Mouse (Mus musculus) ES-Bruce4 (cell line): Measurements from ENCODE around the gene Lsm2. TPM values are rescaled to one million over a fixed set of nuclear protein-coding genes. Genes with fewer than 3 reads are reported as not detected.
"Not testable (repeated sequence)": the region's sequence is repeated elsewhere in the genome, so short reads cannot be mapped to it uniquely, and the experiment has no call there.

Source experiments
- H3K27ac ChIP-seq: 2 replicates; pipeline ENCODE4 v1.5.1; 2012; ENCODE audit warnings: low read length, inconsistent platforms; ENCODE audit not compliant: insufficient read depth
- H3K27me3 ChIP-seq: 2 replicates; pipeline ENCODE4 v1.6.1; 2012; ENCODE audit warnings: mild to moderate bottlenecking, low read length, inconsistent platforms; ENCODE audit not compliant: control insufficient read depth, poor library complexity, insufficient read depth, severe bottlenecking
- H3K36me3 ChIP-seq: 2 replicates; pipeline ENCODE4 v1.6.1; 2012; ENCODE audit warnings: inconsistent platforms, mild to moderate bottlenecking, low read length, moderate library complexity; ENCODE audit not compliant: control insufficient read depth, poor library complexity, insufficient read depth, severe bottlenecking
- H3K4me1 ChIP-seq: one replicate; pipeline ENCODE4 v1.8.1; 2011; ENCODE audit warnings: low read length; ENCODE audit not compliant: control insufficient read depth, insufficient read depth
- H3K4me3 ChIP-seq: 2 replicates; pipeline ENCODE4 v1.5.1; 2011; ENCODE audit warnings: low read depth, mild to moderate bottlenecking, low read length
- H3K9ac ChIP-seq: 2 replicates; pipeline ENCODE4 v1.6.1; 2012; ENCODE audit warnings: low read depth, mild to moderate bottlenecking, inconsistent platforms; ENCODE audit not compliant: poor library complexity, severe bottlenecking
- H3K9me3 ChIP-seq: replicated peaks from 2 replicates; pipeline ENCODE4 v1.6.1; 2012; ENCODE audit warnings: mild to moderate bottlenecking, low read length, inconsistent platforms; ENCODE audit not compliant: control insufficient read depth, poor library complexity, insufficient read depth, severe bottlenecking
- CTCF ChIP-seq: IDR thresholded peaks from one replicate; pipeline ENCODE4 v1.8.1; 2011; ENCODE audit warnings: low read depth, low read length
- EP300 ChIP-seq: IDR thresholded peaks from 2 replicates; pipeline ENCODE4 v1.6.1; 2011; ENCODE audit warnings: low read depth, low read length; ENCODE audit not compliant: insufficient read depth
- POLR2A ChIP-seq: IDR thresholded peaks from one replicate; pipeline ENCODE4 v1.8.1; 2011; ENCODE audit warnings: low read length; ENCODE audit not compliant: insufficient read depth
- polyA plus RNA-seq: library from polyadenylated mRNA; stranded (reverse); fragments of >200 nt; gene quantifications from 2 replicates; pipeline ENCODE4 v1.2.4, GENCODE M21; 2011; ENCODE audit warnings: low read depth; ENCODE audit not compliant: missing spikeins, insufficient read depth, insufficient read length

Lsm2 gene
- polyA plus RNA-seq, 1 experiment = 166 TPM

DNA sequence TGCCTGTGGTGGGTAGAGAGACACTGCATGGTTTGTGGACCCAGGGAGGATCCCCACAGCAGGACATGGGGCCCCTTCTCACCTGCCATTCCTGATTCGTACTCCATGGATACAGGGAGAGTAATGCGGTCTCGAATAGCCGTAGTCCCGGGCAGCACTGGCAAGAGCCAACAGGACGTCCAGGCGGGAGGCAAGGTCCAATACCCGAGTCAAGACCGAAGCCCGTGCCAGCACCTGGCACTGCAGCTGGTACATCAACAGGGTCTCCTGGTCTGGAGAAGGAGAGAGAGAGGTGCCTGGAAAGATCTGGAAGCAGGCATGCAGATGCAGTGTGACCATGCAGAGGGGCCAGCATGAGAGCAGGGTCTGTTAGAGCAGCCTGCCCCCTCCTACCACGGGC lies 49.6 kb downstream of the Lsm2 start:
- H3K4me3 ChIP-seq = no peak overlapping the region
- no peak overlapping the region for H3K9ac ChIP-seq
- H3K36me3 ChIP-seq = no peaks in the 10 kb centered on the region
- no peaks in the 10 kb centered on the region for H3K27me3 ChIP-seq
- H3K27ac ChIP-seq = no peak overlapping the region
- no peaks in the 10 kb centered on the region for H3K4me1 ChIP-seq
- TF ChIP-seq POLR2A (no peak), EP300 (no peak), CTCF (no peak)
- no peaks in the 10 kb centered on the region for H3K9me3 ChIP-seq

DNA sequence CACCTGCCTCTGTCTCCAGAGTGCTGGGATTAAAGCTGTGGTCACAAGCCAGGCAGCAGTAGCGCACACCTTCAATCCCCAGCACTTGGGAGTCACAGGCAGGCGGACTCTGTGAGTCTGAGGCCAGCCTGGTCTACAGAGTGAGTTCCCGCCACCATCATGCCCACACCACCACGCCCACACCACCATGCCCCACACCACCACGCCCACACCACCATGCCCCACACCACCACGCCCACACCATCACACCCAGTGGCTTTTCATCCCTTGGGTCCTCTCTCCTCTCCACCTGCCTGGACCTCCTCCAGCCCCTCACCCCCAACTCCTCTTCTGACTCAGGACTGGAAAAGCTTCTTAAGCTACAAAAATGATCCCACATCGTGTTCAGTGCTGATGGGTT lies 50.2 kb downstream of the Lsm2 start:
- Histone ChIP-seq H3K27ac (no peak overlapping the region), H3K27me3 (no peaks in the 10 kb centered on the region)
- TF ChIP-seq CTCF (no peak), EP300 (no peak), POLR2A (no peak)

DNA sequence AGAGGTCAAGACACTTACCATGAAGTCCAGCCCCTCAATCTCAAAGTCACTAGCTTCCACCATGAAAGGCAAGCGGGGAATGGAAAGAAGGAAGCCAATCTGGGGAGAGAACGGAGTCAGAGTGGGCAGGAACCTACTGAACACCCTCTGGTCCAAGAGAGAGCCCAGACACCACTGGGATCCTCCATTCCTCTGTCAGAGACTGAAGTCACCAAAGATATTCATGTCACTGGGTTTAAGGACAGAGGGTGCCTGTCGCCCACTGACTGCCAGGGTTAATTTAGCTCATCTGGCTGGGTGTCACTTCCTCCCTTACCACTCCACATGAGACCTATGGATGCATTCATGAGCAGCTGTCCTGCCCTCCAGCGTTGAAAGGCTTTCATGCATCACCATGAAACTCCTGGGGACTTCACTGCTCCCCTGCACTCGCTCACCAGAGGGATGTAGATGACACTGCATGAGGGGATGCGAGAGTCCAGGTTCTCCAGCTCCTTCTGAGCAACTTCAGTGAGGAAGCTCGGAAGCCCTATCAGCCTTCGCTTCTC lies 50.7 kb downstream of the Lsm2 start:
- Histone ChIP-seq H3K9me3 (no peaks in the 10 kb centered on the region), H3K9ac (no peak overlapping the region), H3K27me3 (no peaks in the 10 kb centered on the region), H3K27ac (no peak overlapping the region), H3K36me3 (no peaks in the 10 kb centered on the region), H3K4me1 (no peaks in the 10 kb centered on the region), H3K4me3 (no peak overlapping the region)
- TF ChIP-seq CTCF = no peak

More for the DNA sequence above, 50.2 kb downstream of the Lsm2 start:
- no peak overlapping the region for H3K4me3 ChIP-seq
- no peak overlapping the region for H3K9ac ChIP-seq
- no peaks in the 10 kb centered on the region for H3K9me3 ChIP-seq
- H3K4me1 ChIP-seq = no peaks in the 10 kb centered on the region
- H3K36me3 ChIP-seq = no peaks in the 10 kb centered on the region

DNA sequence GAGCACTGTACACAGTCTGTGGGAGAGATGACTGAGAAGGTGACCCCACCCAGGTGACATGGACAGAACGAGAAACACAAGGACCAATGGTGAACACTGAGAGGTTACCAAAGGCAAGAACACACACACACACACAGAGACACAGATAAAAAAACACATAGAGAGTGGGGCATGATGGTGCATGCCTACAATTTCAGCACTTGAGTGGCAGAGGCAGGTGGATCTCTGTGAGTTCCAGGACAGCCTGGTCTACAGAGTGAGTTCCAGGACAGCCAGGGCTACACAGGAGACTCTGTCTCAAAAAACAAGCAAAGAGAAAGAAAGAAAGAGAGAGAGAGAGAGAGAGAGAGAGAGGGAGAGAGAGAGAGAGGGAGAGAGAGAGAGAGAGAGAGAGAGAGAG lies 52.0 kb downstream of the Lsm2 start:
- not testable (repeated sequence) for H3K27ac ChIP-seq, H3K27me3 ChIP-seq, H3K36me3 ChIP-seq, H3K4me1 ChIP-seq, H3K4me3 ChIP-seq, H3K9me3 ChIP-seq, H3K9ac ChIP-seq

DNA sequence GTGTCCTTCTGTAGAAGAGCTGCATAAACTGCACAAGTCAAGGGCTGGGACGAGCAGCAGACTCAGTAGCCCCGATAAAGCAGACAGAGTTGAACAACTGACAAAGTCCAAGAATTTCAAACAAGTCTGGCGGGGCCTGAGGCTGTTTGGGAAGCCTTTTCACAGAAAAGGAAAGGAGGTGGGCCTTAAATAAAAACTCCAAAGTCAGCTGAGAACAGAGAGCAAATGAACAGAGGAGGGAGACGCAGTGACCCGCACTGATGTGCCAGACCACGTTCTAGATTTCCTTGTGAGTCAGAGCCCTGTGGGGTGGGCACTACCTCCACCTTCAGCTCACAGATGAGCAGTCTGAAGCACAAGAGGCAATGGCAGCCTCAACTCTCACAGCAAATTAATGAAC lies 53.2 kb downstream of the Lsm2 start:
- no peaks in the 10 kb centered on the region for H3K4me1 ChIP-seq
- TF ChIP-seq EP300 (no peak), CTCF (no peak)
- no peaks in the 10 kb centered on the region for H3K36me3 ChIP-seq
- no peak overlapping the region for H3K27ac ChIP-seq
- no peak overlapping the region for H3K4me3 ChIP-seq
- H3K9me3 ChIP-seq = no peaks in the 10 kb centered on the region
- no peaks in the 10 kb centered on the region for H3K27me3 ChIP-seq
- H3K9ac ChIP-seq = no peak overlapping the region

Other genes starting within 250 kb of the Lsm2 start
- gene C4b, start 238.0 kb upstream of the Lsm2 start, polyA plus RNA-seq = 0.12 and 0.23 TPM in 2 replicates
- not detected in 2 replicates for gene Cyp21a1, start 177.3 kb upstream of the Lsm2 start, polyA plus RNA-seq
- 18.7 and 25.8 TPM in 2 replicates for gene Stk19, start 144.9 kb upstream of the Lsm2 start, polyA plus RNA-seq
- 22.6 and 24.5 TPM in 2 replicates for gene Dxo, start 144.8 kb upstream of the Lsm2 start, polyA plus RNA-seq
- gene Skiv2l, start 131.7 kb upstream of the Lsm2 start, polyA plus RNA-seq = 12.7 and 13.1 TPM in 2 replicates
- 53.0 and 63.6 TPM in 2 replicates for gene Nelfe, start 131.5 kb upstream of the Lsm2 start, polyA plus RNA-seq
- not detected in 2 replicates for gene Cfb, start 119.3 kb upstream of the Lsm2 start, polyA plus RNA-seq
- gene Zbtb12, start 102.4 kb upstream of the Lsm2 start, polyA plus RNA-seq = 22.8 and 24.7 TPM in 2 replicates
- 0.41 TPM in 1 of 2 replicates, not detected in the other for gene Gm20547, start 99.8 kb upstream of the Lsm2 start, polyA plus RNA-seq
- gene C2, start 83.6 kb upstream of the Lsm2 start, polyA plus RNA-seq = 9.9 and 10.8 TPM in 2 replicates
- gene Ehmt2, start 83.4 kb upstream of the Lsm2 start, polyA plus RNA-seq = 60.9 and 75.4 TPM in 2 replicates
- gene Slc44a4, start 67.4 kb upstream of the Lsm2 start, polyA plus RNA-seq = 5.3 and 5.8 TPM in 2 replicates
- 13.6 and 15.1 TPM in 2 replicates for gene Neu1, start 50.6 kb upstream of the Lsm2 start, polyA plus RNA-seq
- gene Hspa1b, start 22.6 kb upstream of the Lsm2 start, polyA plus RNA-seq = 2.6 and 3.0 TPM in 2 replicates
- gene Gm20481, start 11.9 kb upstream of the Lsm2 start, polyA plus RNA-seq = not detected in 2 replicates
- gene Hspa1a, start 9.7 kb upstream of the Lsm2 start, polyA plus RNA-seq = 1.9 and 2.5 TPM in 2 replicates
- gene Hspa1l, start 9.2 kb upstream of the Lsm2 start, polyA plus RNA-seq = 0.25 TPM in 1 of 2 replicates, not detected in the other
- 108 and 123 TPM in 2 replicates for gene Vars, start 19.1 kb downstream of the Lsm2 start, polyA plus RNA-seq
- 0.30 and 0.33 TPM in 2 replicates for gene Vwa7, start 34.7 kb downstream of the Lsm2 start, polyA plus RNA-seq
- gene Sapcd1, start 46.2 kb downstream of the Lsm2 start, polyA plus RNA-seq = 1.7 and 3.9 TPM in 2 replicates
- gene Msh5, start 64.9 kb downstream of the Lsm2 start, polyA plus RNA-seq = 6.7 and 7.4 TPM in 2 replicates
- gene Clic1, start 68.1 kb downstream of the Lsm2 start, polyA plus RNA-seq = 173 and 182 TPM in 2 replicates
- gene Ddah2, start 77.2 kb downstream of the Lsm2 start, polyA plus RNA-seq = 92.5 and 101 TPM in 2 replicates
- gene Ly6g6c, start 83.5 kb downstream of the Lsm2 start, polyA plus RNA-seq = 3.7 and 4.0 TPM in 2 replicates
- 2.8 and 3.3 TPM in 2 replicates for gene Mpig6b, start 84.3 kb downstream of the Lsm2 start, polyA plus RNA-seq
- 27.5 and 31.2 TPM in 2 replicates for gene Ly6g6e, start 95.0 kb downstream of the Lsm2 start, polyA plus RNA-seq
- gene Ly6g6d, start 96.2 kb downstream of the Lsm2 start, polyA plus RNA-seq = 1.3 and 1.9 TPM in 2 replicates
- not detected in 2 replicates for gene Ly6g6f, start 103.7 kb downstream of the Lsm2 start, polyA plus RNA-seq
- gene Abhd16a, start 107.4 kb downstream of the Lsm2 start, polyA plus RNA-seq = 12.7 and 15.6 TPM in 2 replicates
- not detected in 2 replicates for gene Ly6g5c, start 126.4 kb downstream of the Lsm2 start, polyA plus RNA-seq
- not detected in 2 replicates for gene Ly6g5b, start 133.6 kb downstream of the Lsm2 start, polyA plus RNA-seq
- gene Gpank1, start 139.6 kb downstream of the Lsm2 start, polyA plus RNA-seq = 18.9 and 19.1 TPM in 2 replicates
- 146 and 173 TPM in 2 replicates for gene Csnk2b, start 140.2 kb downstream of the Lsm2 start, polyA plus RNA-seq
- gene D17H6S53E, start 144.5 kb downstream of the Lsm2 start, polyA plus RNA-seq = 4.3 and 8.1 TPM in 2 replicates
- gene Apom, start 150.2 kb downstream of the Lsm2 start, polyA plus RNA-seq = not detected in 2 replicates
- 231 and 262 TPM in 2 replicates for gene Bag6, start 153.3 kb downstream of the Lsm2 start, polyA plus RNA-seq
- 236 and 256 TPM in 2 replicates for gene Prrc2a, start 183.0 kb downstream of the Lsm2 start, polyA plus RNA-seq
- gene Aif1, start 194.2 kb downstream of the Lsm2 start, polyA plus RNA-seq = 2.1 TPM in 1 of 2 replicates, not detected in the other
- 2.3 and 2.5 TPM in 2 replicates for gene Lst1, start 206.6 kb downstream of the Lsm2 start, polyA plus RNA-seq
- gene Ltb, start 212.6 kb downstream of the Lsm2 start, polyA plus RNA-seq = 10.7 and 14.2 TPM in 2 replicates
- gene Tnf, start 220.1 kb downstream of the Lsm2 start, polyA plus RNA-seq = not detected in 2 replicates
- 0.64 TPM in 1 of 2 replicates, not detected in the other for gene Lta, start 223.5 kb downstream of the Lsm2 start, polyA plus RNA-seq
- not detected in 2 replicates for gene Gm16181, start 239.0 kb downstream of the Lsm2 start, polyA plus RNA-seq